Mouse (Mus musculus): ENCODE measurements around the gene Defb21. TPM values are rescaled to one million over a fixed set of nuclear protein-coding genes. Genes with fewer than 3 reads are reported as not detected.

Gene Defb21
- not detected for polyA plus RNA-seq (2014; fragmentation: Illumina TruSeq; extraction: RNeasy Lipid Tissue Mini Kit (QIAGEN cat#74804); ENCODE audit: low replicate concordance)

DNA sequence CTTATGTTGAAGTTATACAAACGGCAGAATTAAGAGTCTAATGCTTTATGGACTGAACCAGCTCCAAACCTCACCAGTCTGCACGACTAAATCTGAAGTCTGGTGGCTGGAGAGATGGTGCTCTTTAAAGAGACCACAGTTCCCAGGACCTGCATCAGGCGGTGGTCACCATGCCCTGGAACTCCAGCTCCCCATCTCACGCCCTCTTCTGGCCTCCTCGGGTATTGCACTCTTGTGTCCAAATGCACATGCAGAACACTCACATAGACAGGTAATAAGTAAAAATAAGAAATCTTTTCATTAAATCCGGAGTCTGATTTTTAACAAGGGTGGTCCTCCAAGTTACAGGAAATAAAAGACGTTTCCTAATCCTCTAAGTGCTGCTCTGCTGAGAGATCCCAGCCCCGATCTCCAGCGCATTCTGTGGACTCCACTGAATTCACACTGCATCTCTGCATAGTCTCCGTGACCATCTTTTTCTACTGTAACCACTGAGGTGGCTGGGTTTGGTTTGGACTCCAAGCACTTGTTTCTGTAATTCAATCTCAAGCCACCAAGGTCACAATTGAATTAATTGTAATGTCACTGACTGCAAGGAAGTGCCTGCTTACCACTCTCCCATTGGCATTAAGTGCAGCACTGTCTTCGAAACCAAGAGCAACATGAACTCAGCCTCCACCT lies at the start of gene Defb21:
TSS of gene Defb21 (plus strand) at position 631 of the 681 bp plus-strand sequence.

DNA sequence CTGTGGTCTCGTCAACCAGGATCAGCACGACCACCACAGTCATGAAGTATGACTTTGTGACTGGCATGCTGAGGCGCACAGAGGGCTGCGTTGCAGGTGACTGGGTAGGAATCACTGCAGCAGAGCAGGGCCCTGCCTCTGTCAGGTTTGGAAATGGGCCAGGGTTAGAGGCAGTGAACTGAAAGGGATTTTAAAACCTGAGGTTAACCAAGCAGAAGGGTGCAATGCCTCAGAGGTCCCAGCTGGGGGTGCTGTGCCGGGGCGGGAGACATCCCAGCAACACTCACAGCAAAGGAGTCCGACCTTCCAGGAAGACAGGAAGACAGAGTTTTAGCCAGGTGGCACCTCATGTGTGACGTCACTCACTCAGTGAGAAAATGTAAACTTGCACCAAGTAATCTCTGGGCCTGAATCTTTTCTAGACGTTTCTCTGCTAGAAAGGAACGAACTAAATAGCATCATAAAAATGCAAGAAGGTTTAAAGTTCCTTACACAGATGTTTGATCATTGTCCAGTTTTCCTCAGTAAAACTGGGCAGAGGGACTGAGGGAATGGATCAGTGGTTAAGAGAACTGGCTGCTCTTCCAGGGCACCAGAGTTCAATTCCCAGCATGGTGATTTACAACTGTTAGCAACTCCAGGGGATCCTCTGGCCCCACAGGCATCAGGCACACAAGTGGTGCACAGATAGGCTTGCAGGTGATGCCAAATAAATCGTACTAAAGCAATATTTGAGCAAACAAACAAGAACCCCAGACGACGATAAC lies 32.4 kb upstream of the Defb21 start, which contains the start of gene Defb29:
TSS of gene Defb29 (minus strand) at position 155 of the 767 bp plus-strand sequence.

GRCm38 (mm10) chr2:152569038-152569437 lies 3.5 kb upstream of the Defb21 start, which contains the start of gene Gm17416:
TSS of gene Gm17416 (plus strand) at chr2:152569338.

GRCm38 (mm10) chr2:152580107-152580506 lies 7.6 kb downstream of the Defb21 start, which contains the start of gene Defb19:
TSS of gene Defb19 (minus strand) at chr2:152580312.

GRCm38 (mm10) chr2:152599299-152599698 lies 26.8 kb downstream of the Defb21 start, which contains the start of gene Defb45:
TSS of gene Defb45 (minus strand) at chr2:152599399.

DNA sequence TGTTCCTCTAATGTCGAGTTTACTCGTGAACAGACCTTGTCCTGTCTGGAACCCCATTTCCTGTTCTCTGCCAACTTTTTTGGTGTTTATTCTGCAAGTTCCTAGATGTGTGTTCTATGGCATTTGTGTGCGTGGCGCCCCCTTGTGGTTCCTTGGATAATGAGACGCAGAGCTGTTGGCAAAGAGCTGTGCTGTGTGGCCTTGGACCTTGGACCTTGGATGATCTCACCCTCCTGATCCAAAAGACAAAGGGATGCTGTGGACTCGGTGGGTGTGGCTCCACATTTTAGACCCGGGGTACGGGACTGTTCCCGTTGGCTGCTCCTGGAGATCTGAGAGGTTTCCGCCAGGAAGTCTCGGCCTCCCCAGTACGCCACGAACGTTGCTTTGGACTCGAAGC lies 31.5 kb downstream of the Defb21 start, which contains the start of gene Defb36:
TSS of gene Defb36 (plus strand) at position 271 of the 400 bp plus-strand sequence.

DNA sequence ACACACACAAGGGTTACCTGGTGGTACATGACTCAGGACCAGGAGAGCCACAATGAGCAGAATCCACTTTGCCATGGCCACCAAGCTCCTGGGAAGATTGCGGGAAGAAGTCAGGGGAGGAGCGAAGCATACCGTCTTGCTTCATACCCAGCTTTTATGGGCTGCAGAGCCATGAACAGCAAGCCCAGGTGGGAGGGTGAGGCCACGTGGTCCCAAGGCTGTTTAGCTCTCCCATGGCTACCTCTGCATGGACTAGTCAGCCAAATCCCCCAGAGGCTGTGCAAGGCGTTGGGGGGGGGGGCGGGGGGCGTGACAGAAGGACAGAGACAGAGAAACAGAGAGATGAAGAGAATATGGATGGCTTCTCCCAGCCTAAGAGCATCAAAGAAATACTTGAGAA lies 50.4 kb downstream of the Defb21 start, which contains the start of gene Defb25:
TSS of gene Defb25 (minus strand) at position 101 of the 400 bp plus-strand sequence.

Other genes starting within 250 kb of the Defb21 start
- 1.3 TPM for gene Rbck1, start 240.1 kb upstream of the Defb21 start, polyA plus RNA-seq (2014; fragmentation: Illumina TruSeq; extraction: RNeasy Lipid Tissue Mini Kit (QIAGEN cat#74804); ENCODE audit: low replicate concordance)
- gene Trib3, start 228.7 kb upstream of the Defb21 start, polyA plus RNA-seq (2014; fragmentation: Illumina TruSeq; extraction: RNeasy Lipid Tissue Mini Kit (QIAGEN cat#74804); ENCODE audit: low replicate concordance): 0.26 TPM
- not detected for gene Nrsn2, start 196.1 kb upstream of the Defb21 start, polyA plus RNA-seq (2014; fragmentation: Illumina TruSeq; extraction: RNeasy Lipid Tissue Mini Kit (QIAGEN cat#74804); ENCODE audit: low replicate concordance)
- 0.11 TPM for gene Sox12, start 174.7 kb upstream of the Defb21 start, polyA plus RNA-seq (2014; fragmentation: Illumina TruSeq; extraction: RNeasy Lipid Tissue Mini Kit (QIAGEN cat#74804); ENCODE audit: low replicate concordance)
- gene Zcchc3, start 157.7 kb upstream of the Defb21 start, polyA plus RNA-seq (2014; fragmentation: Illumina TruSeq; extraction: RNeasy Lipid Tissue Mini Kit (QIAGEN cat#74804); ENCODE audit: low replicate concordance): 0.82 TPM
- gene 6820408C15Rik, start 157.2 kb upstream of the Defb21 start, polyA plus RNA-seq (2014; fragmentation: Illumina TruSeq; extraction: RNeasy Lipid Tissue Mini Kit (QIAGEN cat#74804); ENCODE audit: low replicate concordance): not detected
- not detected for gene Defb23, start 108.1 kb upstream of the Defb21 start, polyA plus RNA-seq (2014; fragmentation: Illumina TruSeq; extraction: RNeasy Lipid Tissue Mini Kit (QIAGEN cat#74804); ENCODE audit: low replicate concordance)
- gene Defb20, start 95.7 kb upstream of the Defb21 start, polyA plus RNA-seq (2014; fragmentation: Illumina TruSeq; extraction: RNeasy Lipid Tissue Mini Kit (QIAGEN cat#74804); ENCODE audit: low replicate concordance): not detected
- not detected for gene Defb22, start 82.6 kb upstream of the Defb21 start, polyA plus RNA-seq (2014; fragmentation: Illumina TruSeq; extraction: RNeasy Lipid Tissue Mini Kit (QIAGEN cat#74804); ENCODE audit: low replicate concordance)
- gene Defb26, start 61.1 kb upstream of the Defb21 start, polyA plus RNA-seq (2014; fragmentation: Illumina TruSeq; extraction: RNeasy Lipid Tissue Mini Kit (QIAGEN cat#74804); ENCODE audit: low replicate concordance): not detected
- not detected for gene Defb28, start 54.5 kb upstream of the Defb21 start, polyA plus RNA-seq (2014; fragmentation: Illumina TruSeq; extraction: RNeasy Lipid Tissue Mini Kit (QIAGEN cat#74804); ENCODE audit: low replicate concordance)
- not detected for gene Defb29, start 32.6 kb upstream of the Defb21 start, polyA plus RNA-seq (2014; fragmentation: Illumina TruSeq; extraction: RNeasy Lipid Tissue Mini Kit (QIAGEN cat#74804); ENCODE audit: low replicate concordance)
- gene Gm17416, start 3.4 kb upstream of the Defb21 start, polyA plus RNA-seq (2014; fragmentation: Illumina TruSeq; extraction: RNeasy Lipid Tissue Mini Kit (QIAGEN cat#74804); ENCODE audit: low replicate concordance): not detected
- gene Defb19, start 7.6 kb downstream of the Defb21 start, polyA plus RNA-seq (2014; fragmentation: Illumina TruSeq; extraction: RNeasy Lipid Tissue Mini Kit (QIAGEN cat#74804); ENCODE audit: low replicate concordance): not detected
- not detected for gene Defb45, start 26.7 kb downstream of the Defb21 start, polyA plus RNA-seq (2014; fragmentation: Illumina TruSeq; extraction: RNeasy Lipid Tissue Mini Kit (QIAGEN cat#74804); ENCODE audit: low replicate concordance)
- gene Defb36, start 31.6 kb downstream of the Defb21 start, polyA plus RNA-seq (2014; fragmentation: Illumina TruSeq; extraction: RNeasy Lipid Tissue Mini Kit (QIAGEN cat#74804); ENCODE audit: low replicate concordance): not detected
- not detected for gene Defb25, start 50.3 kb downstream of the Defb21 start, polyA plus RNA-seq (2014; fragmentation: Illumina TruSeq; extraction: RNeasy Lipid Tissue Mini Kit (QIAGEN cat#74804); ENCODE audit: low replicate concordance)
- 0.26 TPM for gene Rem1, start 54.2 kb downstream of the Defb21 start, polyA plus RNA-seq (2014; fragmentation: Illumina TruSeq; extraction: RNeasy Lipid Tissue Mini Kit (QIAGEN cat#74804); ENCODE audit: low replicate concordance)
- 11.7 TPM for gene H13, start 96.7 kb downstream of the Defb21 start, polyA plus RNA-seq (2014; fragmentation: Illumina TruSeq; extraction: RNeasy Lipid Tissue Mini Kit (QIAGEN cat#74804); ENCODE audit: low replicate concordance)
- 15.6 TPM for gene Mcts2, start 114.3 kb downstream of the Defb21 start, polyA plus RNA-seq (2014; fragmentation: Illumina TruSeq; extraction: RNeasy Lipid Tissue Mini Kit (QIAGEN cat#74804); ENCODE audit: low replicate concordance)
- gene Id1, start 163.5 kb downstream of the Defb21 start, polyA plus RNA-seq (2014; fragmentation: Illumina TruSeq; extraction: RNeasy Lipid Tissue Mini Kit (QIAGEN cat#74804); ENCODE audit: low replicate concordance): 52.8 TPM
- gene Cox4i2, start 181.4 kb downstream of the Defb21 start, polyA plus RNA-seq (2014; fragmentation: Illumina TruSeq; extraction: RNeasy Lipid Tissue Mini Kit (QIAGEN cat#74804); ENCODE audit: low replicate concordance): not detected

All from small intestine, adult 10 weeks (tissue).